Mouse (Mus musculus) liver (tissue): Measurements from ENCODE around the gene Mtcl1.

Experiments
- DNase-seq: peaks from one replicate; pipeline ENCODE4 v3.0.0-alpha.2; 2020; ENCODE audit warnings: mixed read lengths

Gene Mtcl1

GRCm38 (mm10) chr17:66320716-66321372, 128.7 kb downstream of the Mtcl1 start:
- DNase-seq, result no peak

- DNase-seq, result no peak
Observed at GRCm38 (mm10) chr17:66318031-66318430, 131.5 kb downstream of the Mtcl1 start.

- DNase-seq, result no peak
Observed at GRCm38 (mm10) chr17:66317576-66317975, 132.0 kb downstream of the Mtcl1 start.

GRCm38 (mm10) chr17:66317156-66317555, 132.4 kb downstream of the Mtcl1 start:
- DNase-seq, result no peak

- peak; percentile 6 for DNase-seq
Observed at GRCm38 (mm10) chr17:66315451-66315850, 134.1 kb downstream of the Mtcl1 start.

- no peak for DNase-seq
Observed at GRCm38 (mm10) chr17:66314566-66315285, 134.8 kb downstream of the Mtcl1 start.

GRCm38 (mm10) chr17:66301906-66302305, 147.6 kb downstream of the Mtcl1 start:
- DNase-seq, result no peak

- DNase-seq, result no peak
Observed at GRCm38 (mm10) chr17:66301267-66301666, 148.3 kb downstream of the Mtcl1 start.

- DNase-seq, result no peak
Observed at GRCm38 (mm10) chr17:66297721-66298120, 151.8 kb downstream of the Mtcl1 start.

- DNase-seq, result no peak
Observed at GRCm38 (mm10) chr17:66293581-66293980, 156.0 kb downstream of the Mtcl1 start.

- DNase-seq, result no peak
Observed at GRCm38 (mm10) chr17:66289894-66290293, 159.7 kb downstream of the Mtcl1 start.
